Mouse (Mus musculus): ENCODE data around the gene Amtn. TPM values are rescaled to one million over a fixed set of nuclear protein-coding genes. Genes with fewer than 3 reads are reported as not detected.
"Not testable (repeated sequence)": the region's sequence is repeated elsewhere in the genome, so short reads cannot be mapped to it uniquely, and the experiment has no call there.

Gene Amtn
- polyA plus RNA-seq, 1 experiment, result not detected

GRCm38 (mm10) chr5:88420319-88421065 is 44.6 kb downstream of the Amtn start:
- Histone ChIP-seq H3K4me1 (ENCODE audit: control insufficient read depth, insufficient read depth, low read length) (no peaks in the 10 kb centered on the region), H3K27ac (ENCODE audit: insufficient read depth, low read length) (no peak overlapping the region), H3K4me3 (ENCODE audit: insufficient read depth, low read length) (no peak overlapping the region)
- TF ChIP-seq CTCF (IDR thresholded peaks at IDR 0.05; ENCODE audit: extremely low read depth, insufficient read depth, low read length), result no peak
- TF ChIP-seq POLR2A (IDR thresholded peaks at IDR 0.05; ENCODE audit: extremely low read depth, insufficient read depth, low read length), result no peak

- not testable (repeated sequence) for H3K4me3 ChIP-seq (ENCODE audit: insufficient read depth, low read length); H3K4me1 ChIP-seq (ENCODE audit: control insufficient read depth, insufficient read depth, low read length); H3K27ac ChIP-seq (ENCODE audit: insufficient read depth, low read length)
Measured at GRCm38 (mm10) chr5:88424892-88425291, 49.0 kb downstream of the Amtn start.

DNA sequence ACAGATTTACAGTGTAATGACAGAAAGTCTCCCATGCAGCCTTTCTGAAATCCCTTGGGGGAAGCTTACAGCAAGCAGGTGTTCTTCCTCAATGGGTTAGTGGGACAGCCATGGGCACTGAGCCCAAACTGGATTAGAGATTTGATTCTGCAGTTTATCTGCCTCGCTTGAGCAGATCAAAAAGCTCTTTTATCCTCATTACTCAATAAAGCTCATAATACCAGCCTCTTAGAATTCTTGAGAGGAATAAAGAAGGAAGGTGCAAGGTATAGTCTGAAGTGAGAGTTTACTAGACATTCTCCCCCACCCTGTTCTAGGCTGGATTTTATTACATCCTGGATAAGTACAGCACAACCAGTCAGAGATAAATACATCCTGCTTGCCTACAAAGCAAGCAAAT is 50.8 kb downstream of the Amtn start:
- Histone ChIP-seq H3K4me1 (ENCODE audit: control insufficient read depth, insufficient read depth, low read length) (no peaks in the 10 kb centered on the region), H3K27ac (ENCODE audit: insufficient read depth, low read length) (no peak overlapping the region), H3K4me3 (ENCODE audit: insufficient read depth, low read length) (no peak overlapping the region)
- no peak for TF ChIP-seq CTCF (IDR thresholded peaks at IDR 0.05; ENCODE audit: extremely low read depth, insufficient read depth, low read length)
- TF ChIP-seq POLR2A (IDR thresholded peaks at IDR 0.05; ENCODE audit: extremely low read depth, insufficient read depth, low read length), result no peak

Other genes with a start within 250 kb of the Amtn start
- gene Gm11115, start 222.0 kb upstream of the Amtn start, polyA plus RNA-seq (2012; rRNA removed), result not detected in 2 replicates
- gene Gm7714, start 107.2 kb upstream of the Amtn start, polyA plus RNA-seq (2012; rRNA removed), result not detected in 2 replicates
- not detected in 2 replicates for gene Prol1, start 58.8 kb upstream of the Amtn start, polyA plus RNA-seq (2012; rRNA removed)
- not detected in 2 replicates for gene Ambn, start 79.9 kb downstream of the Amtn start, polyA plus RNA-seq (2012; rRNA removed)
- gene Enam, start 111.9 kb downstream of the Amtn start, polyA plus RNA-seq (2012; rRNA removed), result not detected in 2 replicates
- 1.4 and 1.9 TPM in 2 replicates for gene Jchain, start 151.8 kb downstream of the Amtn start, polyA plus RNA-seq (2012; rRNA removed)
- gene Utp3, start 178.4 kb downstream of the Amtn start, polyA plus RNA-seq (2012; rRNA removed), result 25.1 and 27.5 TPM in 2 replicates
- gene Rufy3, start 188.9 kb downstream of the Amtn start, polyA plus RNA-seq (2012; rRNA removed), result 102 and 103 TPM in 2 replicates